Mouse (Mus musculus) layer of hippocampus, adult 9-11 months (tissue): ENCODE measurements around the gene Gm45713.
A peak's percentile ranks its signal among the peaks of the same experiment; 100 is the strongest.
"Not testable (repeated sequence)": the region's sequence is repeated elsewhere in the genome, so short reads cannot be mapped to it uniquely, and the experiment has no call there.

ENCODE experiments used
- DNase-seq: peaks from one replicate; pipeline ENCODE4 v3.0.0; 2022

Gm45713 gene

DNA sequence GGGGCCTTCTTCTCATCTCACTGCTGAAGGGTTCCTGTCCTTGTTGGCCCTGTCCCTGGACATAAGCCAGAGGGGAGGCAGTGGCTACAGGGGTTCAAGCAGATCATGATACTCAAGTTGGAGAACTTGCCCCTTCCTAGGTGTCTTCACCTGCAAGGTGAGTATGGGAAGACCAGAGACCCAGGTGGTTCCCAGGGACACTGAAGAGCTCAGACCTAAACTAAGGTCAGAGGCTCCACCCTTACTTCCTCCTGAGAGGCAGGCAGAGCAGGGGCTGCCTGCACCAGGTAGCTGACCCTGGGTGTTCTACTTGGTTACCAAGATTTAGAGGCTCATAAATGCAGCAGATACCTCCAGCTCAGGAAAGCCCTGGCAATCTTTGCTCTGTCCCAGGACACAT lies 14.1 kb downstream of the Gm45713 start:
- no peak for DNase-seq

DNA sequence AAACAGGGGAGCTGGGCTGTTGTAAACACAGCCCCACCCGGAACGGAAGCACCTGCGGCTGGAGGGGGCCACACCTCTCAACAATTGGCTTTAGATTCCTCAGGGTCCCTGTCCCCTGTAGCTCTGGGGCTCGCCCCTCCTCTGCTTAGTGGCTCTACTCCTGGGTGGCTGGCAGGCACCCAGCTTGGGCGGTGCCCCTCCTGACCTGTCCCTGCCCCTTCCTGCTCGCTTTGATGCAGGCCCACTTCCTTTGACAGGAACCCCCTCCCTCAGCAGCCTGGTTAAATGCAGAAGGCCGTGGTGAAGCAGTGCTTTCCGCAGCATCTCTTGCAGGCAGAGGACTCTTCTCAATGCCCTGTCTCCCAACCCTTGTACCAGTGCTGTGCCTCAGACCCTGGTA lies 14.6 kb downstream of the Gm45713 start:
- DNase-seq: no peak

DNA sequence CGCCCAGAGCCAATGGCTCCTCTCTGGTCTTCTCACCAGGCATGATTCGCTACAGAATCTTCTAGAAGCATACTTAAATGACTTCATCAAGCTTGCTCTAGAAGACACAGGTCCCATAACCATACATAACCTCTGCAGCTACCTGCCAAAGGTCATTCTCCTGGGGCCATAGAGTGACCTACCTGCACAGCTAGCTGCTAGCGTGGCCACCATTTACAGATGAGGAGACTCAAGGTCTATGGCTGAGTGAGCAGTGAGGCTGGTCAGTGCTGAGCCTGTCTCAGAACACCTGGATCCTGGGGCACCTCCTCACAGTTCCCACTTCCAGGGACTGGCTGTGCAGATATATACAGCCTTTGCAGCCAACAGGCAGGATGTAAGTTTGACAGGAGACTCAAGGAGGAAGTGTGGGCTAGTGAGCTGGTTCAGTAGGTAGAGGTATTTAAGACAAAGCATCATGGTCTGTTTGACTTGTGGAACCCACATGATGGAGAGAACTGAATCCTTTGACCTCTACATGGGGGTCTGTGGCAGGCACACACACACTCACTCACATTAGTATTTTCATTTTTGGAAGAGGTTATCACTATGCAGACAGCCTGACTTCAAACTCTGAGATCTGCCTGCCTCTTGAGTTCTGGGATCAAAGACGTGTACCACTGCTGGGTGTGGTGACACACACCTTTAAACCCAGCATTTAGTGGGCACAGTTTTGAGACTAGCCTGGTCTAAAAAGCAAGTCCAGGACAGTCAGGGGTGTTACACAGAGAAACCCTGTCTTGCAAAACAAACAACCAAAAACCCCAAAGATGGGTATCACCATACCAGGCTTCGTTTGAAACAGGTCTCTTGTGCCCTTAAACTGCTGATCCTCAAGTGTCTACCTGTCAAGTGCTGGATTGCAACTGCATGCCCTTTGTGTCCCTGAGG lies 16.0 kb downstream of the Gm45713 start:
- peak; percentile 4 for DNase-seq

GRCm38 (mm10) chr7:45118336-45118735 lies 17.7 kb downstream of the Gm45713 start:
- DNase-seq: no peak

DNA sequence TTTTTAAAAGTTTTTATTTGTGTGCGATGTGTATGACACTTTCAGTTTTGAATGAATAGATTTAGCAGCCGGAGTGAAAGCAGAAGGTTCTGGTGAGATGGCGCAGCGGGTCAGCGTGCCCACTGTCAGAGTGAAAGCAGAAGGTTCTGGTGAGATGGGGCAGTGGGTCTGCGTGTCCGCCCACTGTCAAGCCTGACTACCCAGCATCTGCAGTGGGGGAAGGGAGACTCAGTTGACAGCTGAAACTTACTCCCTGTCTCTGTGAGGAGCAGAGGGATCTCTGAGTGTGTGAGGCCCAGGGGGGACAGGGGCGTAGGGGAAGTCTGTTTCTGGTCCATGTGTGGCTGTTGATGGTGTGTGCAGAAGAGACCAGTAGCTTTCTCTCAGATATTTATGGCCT lies 18.5 kb downstream of the Gm45713 start:
- DNase-seq: peak; percentile 39

DNA sequence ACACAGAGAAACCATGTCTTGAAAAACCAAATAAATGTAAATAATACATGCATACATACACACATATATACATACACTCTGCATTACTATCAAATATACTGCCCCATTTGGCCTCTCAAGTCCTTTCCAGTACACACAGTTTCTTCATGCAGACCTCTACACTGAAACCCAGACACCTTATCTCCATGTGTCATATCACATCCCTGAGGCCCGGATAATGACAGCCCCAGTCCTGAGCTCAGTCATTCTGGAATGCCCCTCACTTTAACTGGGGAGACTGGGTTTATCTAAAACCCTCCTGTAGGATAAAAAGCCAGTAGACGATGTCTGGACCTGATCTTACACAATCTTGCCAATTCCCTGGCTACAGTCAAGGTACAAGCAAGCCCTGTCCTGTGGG lies 22.6 kb downstream of the Gm45713 start:
- no peak for DNase-seq

DNA sequence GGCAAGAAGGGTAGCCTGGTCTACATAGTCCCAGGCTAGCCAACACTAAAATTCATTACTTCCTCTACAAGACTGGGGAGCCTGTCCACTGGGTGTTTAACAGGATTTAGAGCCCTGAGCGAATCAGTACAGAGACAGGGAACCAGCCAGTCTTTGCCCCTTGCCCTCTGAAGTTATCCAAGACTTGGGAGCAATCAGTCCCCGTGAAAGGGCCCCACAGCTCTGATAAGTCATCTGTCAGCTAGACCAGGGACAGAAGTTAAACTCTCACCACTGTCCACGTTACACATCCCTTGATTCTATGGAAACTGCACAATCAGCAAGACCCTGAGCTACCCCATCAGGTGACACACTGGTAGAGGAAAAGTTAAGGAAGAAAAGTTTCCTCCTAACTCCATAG lies 23.5 kb downstream of the Gm45713 start:
- no peak for DNase-seq

DNA sequence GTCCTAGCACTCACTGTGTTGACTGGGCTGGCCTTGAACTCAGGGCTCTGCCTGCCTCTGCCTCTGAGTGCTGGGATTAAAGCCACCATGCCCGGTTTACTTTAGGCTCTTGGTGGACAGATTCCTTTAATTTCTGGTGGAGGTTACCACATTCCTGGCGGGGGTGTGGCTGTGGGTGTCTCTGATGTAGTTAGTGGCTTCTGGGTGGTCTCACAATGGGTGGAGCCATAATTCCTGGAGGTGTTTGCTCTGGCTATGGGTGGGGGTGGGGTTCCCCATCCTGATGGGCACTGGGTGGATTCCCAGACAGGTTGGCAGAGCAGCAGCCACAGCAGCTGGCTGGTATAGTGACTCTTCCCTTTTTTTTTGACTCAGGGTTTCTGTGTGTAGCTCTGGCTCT lies 24.1 kb downstream of the Gm45713 start:
- DNase-seq: no peak

DNA sequence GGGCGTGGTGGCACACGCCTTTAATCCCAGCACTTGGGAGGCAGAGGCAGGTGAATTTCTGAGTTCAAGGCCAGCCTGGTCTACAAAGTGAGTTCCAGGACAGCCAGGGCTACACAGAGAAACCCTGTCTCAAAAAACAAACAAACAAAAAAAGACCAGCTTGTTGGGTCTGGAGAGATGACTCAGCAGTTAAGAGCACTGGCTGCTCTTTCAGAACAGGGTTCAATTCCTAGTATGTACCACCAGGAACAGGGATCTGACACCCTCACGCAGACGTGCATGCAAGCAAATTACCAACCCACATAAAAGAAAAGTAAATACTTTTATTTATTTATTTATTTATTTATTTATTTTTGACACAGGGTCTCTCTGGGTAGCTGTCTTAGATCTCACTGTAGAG lies 25.9 kb downstream of the Gm45713 start:
- not testable (repeated sequence) for DNase-seq

DNA sequence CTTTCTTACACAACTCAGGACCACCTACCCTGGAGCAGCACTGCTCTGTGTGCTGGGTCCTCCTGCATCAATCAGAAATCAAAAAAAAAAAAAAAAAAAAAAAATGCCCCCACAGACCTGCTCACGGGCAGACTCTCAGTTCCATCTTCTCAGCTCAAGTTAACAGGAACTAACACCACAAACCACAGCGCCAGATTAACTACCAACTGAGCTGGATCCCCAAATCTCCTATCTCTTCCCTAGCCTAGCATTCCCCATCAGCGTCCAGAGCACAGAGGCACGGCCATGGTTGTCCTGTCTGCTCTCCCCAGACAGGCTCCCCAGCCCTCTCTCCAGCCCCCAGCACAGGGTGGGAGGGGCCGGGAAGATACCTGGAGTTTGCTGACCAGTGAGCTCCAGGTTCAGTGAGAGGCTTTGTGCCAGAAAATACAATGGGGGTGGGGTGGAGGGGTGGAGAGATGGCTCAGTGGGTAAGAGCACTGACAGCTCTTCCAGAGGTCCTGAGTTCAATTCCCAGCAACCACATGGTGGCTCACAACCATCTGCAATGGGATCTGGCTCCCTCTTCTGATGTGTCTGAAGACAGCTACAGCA lies 28.9 kb downstream of the Gm45713 start:
- no peak for DNase-seq

- no peak for DNase-seq
These were observed 29.6 kb downstream of the Gm45713 start for GRCm38 (mm10) chr7:45106441-45106840.

- DNase-seq: no peak
These were observed 30.5 kb downstream of the Gm45713 start for GRCm38 (mm10) chr7:45105491-45105890.

GRCm38 (mm10) chr7:45104941-45105340 lies 31.1 kb downstream of the Gm45713 start:
- DNase-seq: no peak

GRCm38 (mm10) chr7:45103652-45104180 lies 32.3 kb downstream of the Gm45713 start, which contains the start of gene Fcgrt:
Gene Fcgrt (minus strand): TSS chr7:45103851.
- DNase-seq: peak; percentile 76

DNA sequence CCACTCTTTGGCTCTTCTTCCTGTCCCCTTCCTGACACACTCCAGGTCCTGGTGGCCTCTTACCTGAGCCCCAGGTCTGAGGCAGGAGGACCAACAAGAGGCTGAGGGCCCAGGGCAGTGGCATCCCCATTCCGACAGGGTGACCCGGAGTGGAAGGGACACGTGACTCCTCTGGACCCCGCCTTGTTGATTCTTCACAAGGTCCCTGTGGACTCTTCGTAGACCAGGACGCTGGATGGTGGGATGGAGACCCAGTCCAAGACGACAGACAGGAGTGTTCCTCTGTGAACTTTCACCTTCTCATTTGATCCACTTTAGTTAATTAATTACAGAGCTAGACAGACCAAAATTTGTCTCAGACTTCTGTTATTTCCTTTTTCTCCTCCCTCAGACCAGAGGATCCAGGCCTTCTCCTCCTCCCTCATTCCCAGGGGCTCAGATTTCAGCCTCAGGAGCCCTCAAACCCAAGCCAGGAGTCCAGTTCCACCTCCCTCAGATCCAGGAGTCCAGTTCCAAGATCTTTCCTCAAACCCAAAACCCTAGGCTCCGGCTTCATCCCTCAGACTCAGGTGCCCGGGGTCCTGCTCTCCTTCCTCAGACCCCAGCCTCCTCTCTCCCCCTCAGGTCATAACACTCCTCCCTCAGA lies 33.0 kb downstream of the Gm45713 start:
- DNase-seq: no peak

- no peak for DNase-seq
These were observed 33.6 kb downstream of the Gm45713 start for GRCm38 (mm10) chr7:45102441-45102840.

- no peak for DNase-seq
These were observed 36.0 kb downstream of the Gm45713 start for GRCm38 (mm10) chr7:45100046-45100445.

DNA sequence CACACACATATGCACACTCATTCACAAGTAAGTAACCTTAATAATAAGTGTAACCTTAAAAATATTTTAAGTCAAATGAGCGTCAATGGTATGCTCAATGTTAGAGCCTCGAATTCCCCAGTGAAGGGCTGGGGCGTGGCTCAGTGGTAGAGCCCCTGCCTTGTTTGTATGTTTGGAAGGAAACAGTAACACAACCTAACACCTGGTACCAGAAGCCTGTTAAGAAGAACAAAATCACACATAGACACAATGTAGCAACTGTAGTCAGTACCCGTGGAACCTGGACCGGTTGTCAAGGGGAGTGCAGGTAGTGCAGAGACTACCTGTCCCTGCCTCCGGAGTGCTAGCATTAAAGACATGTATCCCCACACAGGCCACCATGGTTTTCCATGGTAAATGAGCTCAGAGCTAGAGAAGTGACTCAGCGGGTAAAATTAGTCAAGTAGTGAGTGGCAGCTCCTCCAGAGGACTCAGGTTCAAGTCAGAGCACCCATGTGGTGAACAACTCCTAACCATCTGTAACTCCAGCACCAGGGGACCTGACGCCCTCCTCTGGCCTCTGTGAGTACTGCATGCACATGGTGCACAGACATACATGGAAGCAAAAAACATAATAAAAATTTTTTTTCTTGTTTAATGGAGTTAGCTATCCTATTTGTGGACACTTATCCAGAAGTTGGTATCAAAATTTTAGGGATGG lies 37.3 kb downstream of the Gm45713 start:
- DNase-seq: no peak

GRCm38 (mm10) chr7:45097479-45097878 lies 38.6 kb downstream of the Gm45713 start:
- DNase-seq: no peak

DNA sequence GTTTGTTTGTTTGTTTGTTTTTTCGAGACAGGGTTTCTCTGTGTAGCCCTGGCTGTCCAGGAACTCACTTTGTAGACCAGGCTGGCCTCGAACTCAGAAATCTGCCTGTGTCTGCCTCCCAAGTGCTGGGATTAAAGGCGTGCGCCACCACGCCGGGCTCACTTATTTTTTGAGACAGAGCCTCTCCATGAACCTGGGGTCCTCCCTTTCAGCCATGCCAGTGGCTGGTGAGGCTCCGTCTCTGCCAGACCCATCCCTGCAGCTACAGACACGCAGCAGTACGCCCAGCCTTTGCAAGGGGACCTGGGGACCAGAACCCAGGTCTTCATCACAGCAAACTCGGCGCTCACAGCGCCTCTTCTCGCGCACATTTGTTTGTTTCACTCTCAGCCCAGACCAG lies 40.1 kb downstream of the Gm45713 start:
- DNase-seq: not testable (repeated sequence)

DNA sequence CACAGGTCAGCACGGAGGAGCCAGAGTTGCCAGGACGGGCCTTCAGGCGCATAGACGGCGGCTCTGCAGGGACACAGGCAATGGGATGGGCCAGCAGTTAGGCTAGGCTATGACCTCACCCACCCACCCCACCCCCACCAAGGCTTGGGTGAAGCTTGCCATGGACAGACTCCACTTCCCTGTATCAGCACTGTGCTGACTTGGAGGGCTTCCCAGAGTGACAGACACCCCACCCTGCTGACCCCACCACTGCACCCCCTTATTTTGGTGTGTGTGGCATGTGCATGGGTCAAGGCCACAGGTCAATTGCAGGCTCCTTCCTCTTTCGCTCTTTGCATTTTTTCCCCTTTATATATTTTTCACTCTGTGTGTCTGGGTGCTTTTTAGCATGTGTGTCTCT lies 40.7 kb downstream of the Gm45713 start:
- DNase-seq: no peak

- DNase-seq: no peak
These were observed 41.9 kb downstream of the Gm45713 start for GRCm38 (mm10) chr7:45094121-45094520.

- DNase-seq: no peak
These were observed 42.5 kb downstream of the Gm45713 start for GRCm38 (mm10) chr7:45093516-45093905.
